Mouse (Mus musculus) cerebellum, adult 2 months (tissue): ENCODE measurements at regions not wholly inside any gene's neighbourhood (a gene's known extent, or its start where the extent isn't known, plus 50 kb on each side); places are given as distances from the start of the nearest gene placed in this dataset.

ENCODE experiments used
- CTCF ChIP-seq: fragments of 200-500 bp; IDR thresholded peaks from 2 replicates; pipeline ENCODE4 v1.5.1; 2011; ENCODE audit warnings: low read depth, mild to moderate bottlenecking, control low read depth, low read length, moderate library complexity, borderline replicate concordance; ENCODE audit not compliant: insufficient read depth
- POLR2A ChIP-seq: fragments of 200-500 bp; IDR thresholded peaks from 2 replicates; pipeline ENCODE4 v1.6.1; 2011; ENCODE audit warnings: low read length, control low read depth, borderline replicate concordance; ENCODE audit not compliant: insufficient read depth

- TF ChIP-seq CTCF (no peak), POLR2A (no peak)
These were observed 117.6 kb upstream of the Cpm start for GRCm38 (mm10) chr10:117511483-117512406.
